Mouse (Mus musculus) liver, embryonic 13.5 days (tissue): Measurements from ENCODE around the gene Camta1. TPM values are rescaled to one million over a fixed set of nuclear protein-coding genes. Genes with fewer than 3 reads are reported as not detected.
"Not testable (repeated sequence)": the region's sequence is repeated elsewhere in the genome, so short reads cannot be mapped to it uniquely, and the experiment has no call there.

ENCODE experiments used
- ATAC-seq: fragments of 200-750 bp; cut with Nextera tagmentation; 2 replicates; pipeline ENCODE4 v1.8.0; 2017; ENCODE audit warnings: low read depth, mild to moderate bottlenecking, moderate number of reproducible peaks, moderate library complexity
- DNase-seq: peaks from one replicate; pipeline ENCODE4 v3.0.0; 2022
- H3K27ac ChIP-seq: fragments of 300-500 bp; sonication (generic); 2 replicates; pipeline ENCODE4 v1.5.1; 2015; ENCODE audit warnings: moderate library complexity, mild to moderate bottlenecking, inconsistent platforms
- H3K27me3 ChIP-seq: fragments of 300-500 bp; sonication (generic); 2 replicates; pipeline ENCODE4 v1.6.1; 2015; ENCODE audit warnings: mild to moderate bottlenecking, inconsistent platforms
- H3K36me3 ChIP-seq: fragments of 300-500 bp; sonication (generic); 2 replicates; pipeline ENCODE4 v1.6.1; 2015; ENCODE audit warnings: mild to moderate bottlenecking, inconsistent platforms
- H3K4me1 ChIP-seq: fragments of 300-500 bp; sonication (generic); replicated peaks from 2 replicates; pipeline ENCODE4 v1.6.1; 2015; ENCODE audit warnings: inconsistent platforms
- H3K4me2 ChIP-seq: fragments of 300-500 bp; sonication (generic); 2 replicates; pipeline ENCODE4 v1.6.1; 2015; ENCODE audit warnings: inconsistent platforms, mild to moderate bottlenecking, moderate library complexity
- H3K4me3 ChIP-seq: fragments of 300-500 bp; sonication (generic); replicated peaks from 2 replicates; pipeline ENCODE4 v1.5.1; 2015; ENCODE audit warnings: mild to moderate bottlenecking, inconsistent platforms
- H3K9ac ChIP-seq: fragments of 300-500 bp; sonication (generic); 2 replicates; pipeline ENCODE4 v1.6.1; 2015; ENCODE audit warnings: mild to moderate bottlenecking, inconsistent platforms
- H3K9me3 ChIP-seq: fragments of 300-500 bp; sonication (generic); replicated peaks from 2 replicates; pipeline ENCODE4 v1.6.1; 2016; ENCODE audit warnings: inconsistent platforms
- WGBS: fragments of 180-500 bp; shearing (Covaris S2); methylation state at CpG from one replicate; pipeline ENCODE4 v1.1.7; 2015; ENCODE audit not compliant: insufficient replicate concordance; 5-methylcytosine and 5-hydroxymethylcytosine counted together
- polyA plus RNA-seq: library from polyadenylated mRNA; unstranded; fragments of >200 nt; fragmentation: Nextera tagmentation; extraction: Ambion mirVana; gene quantifications from 2 replicates; pipeline ENCODE4 v1.2.1, GENCODE M21; 2015

Camta1 gene
- polyA plus RNA-seq, 1 experiment from 2014 or later = 43.6 TPM

GRCm38 (mm10) chr4:151037800-151038199 lies 823.9 kb downstream of the Camta1 start:
- no peaks in the 10 kb centered on the region for H3K9me3 ChIP-seq
- WGBS = 87% methylated on average over 11 of the region's 11 CpGs
- no peak overlapping the region for H3K9ac ChIP-seq
- H3K27me3 ChIP-seq = no peaks in the 10 kb centered on the region
- 0 out of 2 replicates have a peak, but pooled peaks cover 4% of the 10 kb centered on the region for H3K4me1 ChIP-seq
- H3K27ac ChIP-seq = no peak overlapping the region
- H3K4me2 ChIP-seq = no peak overlapping the region
- no peaks in the 10 kb centered on the region for H3K36me3 ChIP-seq
- H3K4me3 ChIP-seq = no peak overlapping the region
- ATAC-seq (no peak), DNase-seq (no peak)

GRCm38 (mm10) chr4:151036521-151036920 lies 825.2 kb downstream of the Camta1 start:
- Histone ChIP-seq H3K4me2 (no peak overlapping the region), H3K27ac (no peak overlapping the region), H3K36me3 (no peaks in the 10 kb centered on the region), H3K4me1 (no peaks in the 10 kb centered on the region), H3K9me3 (no peaks in the 10 kb centered on the region), H3K4me3 (no peak overlapping the region), H3K9ac (no peak overlapping the region), H3K27me3 (no peaks in the 10 kb centered on the region)
- ATAC-seq = no peak
- no peak for DNase-seq
- 72% methylated on average over 7 of the region's 7 CpGs for WGBS

DNA sequence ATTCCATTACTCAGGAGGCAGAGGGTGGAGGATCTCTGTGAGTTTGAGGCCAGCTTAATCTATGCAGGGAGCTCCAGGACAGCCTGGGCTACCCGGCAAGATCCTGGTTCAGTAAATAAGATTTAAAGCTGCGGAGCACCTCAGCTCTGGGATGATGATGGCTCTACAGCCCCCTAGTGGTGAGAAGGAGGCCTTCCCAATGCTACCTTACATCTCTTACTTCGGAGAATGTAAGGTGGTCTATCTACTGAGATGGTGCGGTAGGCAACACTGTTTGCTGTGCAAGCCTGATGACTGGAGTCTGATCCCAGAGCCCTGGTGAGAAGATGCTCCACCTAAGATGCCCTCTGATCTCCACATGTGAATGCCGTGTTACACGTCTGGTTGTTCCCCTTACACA lies 834.7 kb downstream of the Camta1 start:
- DNase-seq = no peak

GRCm38 (mm10) chr4:151024152-151024551 lies 837.5 kb downstream of the Camta1 start:
- H3K4me3 ChIP-seq = no peak overlapping the region
- peaks cover 7% of the 10 kb centered on the region; the same call in 1 of the 2 replicates for H3K36me3 ChIP-seq
- H3K27me3 ChIP-seq = no peaks in the 10 kb centered on the region
- H3K4me1 ChIP-seq = peaks cover 6% of the 10 kb centered on the region
- H3K9me3 ChIP-seq = no peaks in the 10 kb centered on the region
- peak; percentile 78 for ATAC-seq
- H3K4me2 ChIP-seq = peak overlapping the region; percentile 23; the same call in 1 of the 2 replicates
- H3K9ac ChIP-seq = no peak overlapping the region
- no peak overlapping the region for H3K27ac ChIP-seq
- 19% methylated on average over 9 of the region's 9 CpGs for WGBS
- peak; percentile 8 for DNase-seq

More for the DNA sequence above, 834.7 kb downstream of the Camta1 start:
- no peaks in the 10 kb centered on the region for H3K9me3 ChIP-seq
- no peak overlapping the region for H3K9ac ChIP-seq
- no peak overlapping the region for H3K4me3 ChIP-seq
- peaks cover 7% of the 10 kb centered on the region; the same call in 1 of the 2 replicates for H3K36me3 ChIP-seq
- no peak overlapping the region for H3K27ac ChIP-seq
- H3K27me3 ChIP-seq = no peaks in the 10 kb centered on the region
- H3K4me2 ChIP-seq = no peak overlapping the region
- 56% methylated on average over 6 of the region's 6 CpGs for WGBS
- H3K4me1 ChIP-seq = peaks cover 6% of the 10 kb centered on the region
- ATAC-seq = no peak

DNA sequence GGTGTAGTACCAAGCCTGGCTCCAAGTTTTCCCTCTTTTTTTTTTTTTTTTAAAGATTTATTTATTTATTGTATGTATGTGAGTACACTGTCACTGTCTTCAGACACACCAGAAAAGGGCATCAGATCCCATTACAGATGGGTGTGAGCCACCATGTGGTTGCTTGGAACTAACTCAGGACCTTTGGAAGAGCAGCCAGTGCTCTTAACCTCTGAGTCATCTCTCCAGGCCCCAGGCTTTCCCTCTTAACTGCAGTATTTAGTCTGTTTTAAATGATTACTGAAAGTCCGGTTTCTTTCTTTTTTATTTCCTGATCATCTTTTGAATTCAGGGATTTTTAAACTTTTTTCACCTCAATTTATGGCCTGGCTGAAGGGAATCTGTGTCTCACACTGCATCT lies 844.3 kb downstream of the Camta1 start:
- not testable (repeated sequence) for H3K4me3 ChIP-seq, H3K9ac ChIP-seq, H3K4me2 ChIP-seq, H3K9me3 ChIP-seq, H3K27me3 ChIP-seq, ATAC-seq, DNase-seq, H3K4me1 ChIP-seq, H3K27ac ChIP-seq
- H3K36me3 ChIP-seq = peaks cover 22% of the 10 kb centered on the region; the same call in 1 of the 2 replicates
- WGBS = 75% methylated on average over 1 of the region's 1 CpGs

DNA sequence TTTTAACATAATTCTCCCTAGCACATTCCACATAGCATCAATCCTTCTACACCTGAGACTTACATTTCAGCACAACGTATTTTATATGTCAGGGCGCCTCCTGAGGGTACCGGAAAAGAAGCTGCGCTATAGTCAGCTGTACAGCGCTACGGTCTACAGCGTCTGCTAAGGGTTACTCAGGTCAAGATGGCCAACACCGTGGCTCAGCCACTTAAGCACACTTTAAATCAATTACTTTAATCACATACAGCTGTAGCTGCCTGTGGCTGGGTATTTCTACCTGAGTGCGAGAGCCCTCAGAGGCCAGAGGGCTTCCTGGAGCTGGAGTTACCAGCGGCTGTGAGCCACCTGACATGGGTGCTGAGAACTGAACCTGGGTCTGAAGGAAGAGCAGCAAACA lies 845.7 kb downstream of the Camta1 start:
- Histone ChIP-seq H3K4me1 (no peaks in the 10 kb centered on the region), H3K4me3 (no peak overlapping the region), H3K27ac (no peak overlapping the region), H3K36me3 (peaks cover 24% of the 10 kb centered on the region; the same call in 1 of the 2 replicates), H3K27me3 (no peaks in the 10 kb centered on the region), H3K9me3 (no peaks in the 10 kb centered on the region), H3K9ac (no peak overlapping the region), H3K4me2 (no peak overlapping the region)
- WGBS = 84% methylated on average over 10 of the region's 10 CpGs
- DNase-seq (no peak), ATAC-seq (no peak)

DNA sequence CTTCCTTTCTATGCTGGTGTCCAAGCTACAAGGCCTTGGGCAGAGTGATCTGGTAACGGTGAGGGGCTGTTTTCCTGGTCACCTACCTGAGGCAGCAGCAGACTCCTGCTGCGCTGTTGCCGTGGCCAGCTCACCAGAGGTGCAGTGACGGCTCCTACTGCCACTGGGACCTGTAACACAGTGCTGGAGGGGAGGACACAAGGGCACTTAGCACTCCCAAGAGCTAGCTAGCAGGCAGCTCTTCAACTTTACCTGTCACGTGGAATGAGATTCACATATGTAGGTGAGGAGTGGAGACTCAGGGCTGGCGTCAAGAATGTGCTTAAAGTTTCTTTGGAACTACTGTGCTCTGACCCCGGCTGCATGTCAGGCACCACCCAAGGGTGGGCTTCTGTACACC lies 851.4 kb downstream of the Camta1 start:
- Histone ChIP-seq H3K27ac (no peak overlapping the region), H3K9ac (no peak overlapping the region), H3K4me2 (no peak overlapping the region), H3K27me3 (no peaks in the 10 kb centered on the region), H3K9me3 (no peaks in the 10 kb centered on the region), H3K4me1 (no peaks in the 10 kb centered on the region), H3K36me3 (peaks cover 9% of the 10 kb centered on the region; the same call in 1 of the 2 replicates), H3K4me3 (no peak overlapping the region)
- DNase-seq (no peak), ATAC-seq (no peak)
- WGBS = 85% methylated on average over 7 of the region's 7 CpGs

GRCm38 (mm10) chr4:151006945-151007344 lies 854.7 kb downstream of the Camta1 start:
- Histone ChIP-seq H3K9ac (no peak overlapping the region), H3K9me3 (no peaks in the 10 kb centered on the region), H3K4me3 (no peak overlapping the region), H3K36me3 (peaks cover 3% of the 10 kb centered on the region; the same call in 1 of the 2 replicates), H3K27me3 (no peaks in the 10 kb centered on the region), H3K4me1 (no peaks in the 10 kb centered on the region), H3K27ac (no peak overlapping the region), H3K4me2 (no peak overlapping the region)
- ATAC-seq (no peak), DNase-seq (peak; percentile 27)
- 44% methylated on average over 6 of the region's 6 CpGs for WGBS

DNA sequence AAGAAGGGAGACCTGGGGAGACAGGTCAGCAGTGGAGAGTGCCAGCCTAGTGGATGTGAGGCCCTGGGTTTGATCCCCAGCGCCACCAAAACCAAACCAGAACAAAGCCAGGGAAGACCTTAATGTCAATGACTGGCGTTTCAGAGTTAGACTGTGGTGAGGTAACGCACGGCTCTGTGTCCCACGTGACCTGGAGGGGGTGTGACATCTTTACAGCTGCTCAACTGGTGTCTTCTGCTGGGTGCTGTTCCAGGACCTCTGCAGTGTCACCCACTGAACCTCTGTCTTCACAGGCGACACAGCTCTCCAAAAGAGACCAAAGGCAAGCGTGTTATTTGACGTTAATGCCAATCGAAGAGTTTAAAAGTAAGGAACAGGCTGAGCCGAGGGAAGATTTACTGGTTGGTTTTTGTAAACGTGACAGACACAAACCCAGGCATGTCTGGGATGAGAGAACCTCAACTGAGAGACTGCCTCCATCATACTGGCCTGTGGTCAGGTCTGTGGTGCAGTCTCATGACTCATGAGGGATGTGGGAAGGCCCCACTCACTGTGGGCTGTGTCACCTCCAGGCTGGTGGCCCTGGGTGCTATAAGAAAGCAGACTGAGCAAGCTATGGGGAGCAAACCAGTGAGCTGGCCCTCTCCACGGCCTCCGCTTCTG lies 855.9 kb downstream of the Camta1 start:
- WGBS = 66% methylated on average over 13 of the region's 13 CpGs

DNA sequence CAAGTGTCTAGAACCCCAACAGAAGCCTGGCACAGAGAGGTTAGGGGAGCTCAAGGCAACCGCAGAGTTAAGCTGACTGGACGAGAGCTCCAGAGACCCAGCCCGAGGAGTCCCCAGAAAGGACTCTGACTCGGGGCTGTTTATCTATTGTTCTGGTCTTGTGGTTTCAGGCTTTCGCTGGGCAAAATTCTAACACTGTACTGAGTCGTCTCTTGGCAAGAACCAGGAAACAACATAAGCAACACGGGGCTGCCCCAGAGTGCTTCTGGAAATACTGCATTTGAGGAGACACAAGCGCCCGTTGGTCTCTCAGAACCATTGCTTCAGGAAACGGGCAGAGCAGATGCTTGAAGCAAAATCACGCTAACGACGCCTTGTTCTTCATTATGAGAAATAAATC lies 860.3 kb downstream of the Camta1 start:
- DNase-seq (no peak), ATAC-seq (no peak)
- H3K36me3 ChIP-seq = no peaks in the 10 kb centered on the region; the same call in 1 of the 2 replicates
- no peaks in the 10 kb centered on the region for H3K27me3 ChIP-seq
- 25% methylated on average over 13 of the region's 13 CpGs for WGBS
- H3K4me2 ChIP-seq = no peak overlapping the region
- H3K9ac ChIP-seq = no peak overlapping the region
- H3K27ac ChIP-seq = no peak overlapping the region
- no peak overlapping the region for H3K4me3 ChIP-seq
- H3K4me1 ChIP-seq = no peaks in the 10 kb centered on the region
- no peaks in the 10 kb centered on the region for H3K9me3 ChIP-seq

More for the DNA sequence above, 855.9 kb downstream of the Camta1 start:
- H3K27ac ChIP-seq = no peak overlapping the region
- ATAC-seq (no peak), DNase-seq (no peak)
- no peaks in the 10 kb centered on the region for H3K27me3 ChIP-seq
- no peak overlapping the region for H3K4me3 ChIP-seq
- no peak overlapping the region for H3K9ac ChIP-seq
- H3K4me2 ChIP-seq = no peak overlapping the region
- H3K36me3 ChIP-seq = peaks cover 3% of the 10 kb centered on the region; the same call in 1 of the 2 replicates
- no peaks in the 10 kb centered on the region for H3K9me3 ChIP-seq
- no peaks in the 10 kb centered on the region for H3K4me1 ChIP-seq

- no peak overlapping the region for H3K9ac ChIP-seq
- 86% methylated on average over 9 of the region's 9 CpGs for WGBS
- H3K36me3 ChIP-seq = no peaks in the 10 kb centered on the region
- no peak for DNase-seq
- no peaks in the 10 kb centered on the region for H3K9me3 ChIP-seq
- H3K4me1 ChIP-seq = no peaks in the 10 kb centered on the region
- H3K4me3 ChIP-seq = no peak overlapping the region
- ATAC-seq = no peak
- no peak overlapping the region for H3K27ac ChIP-seq
- no peak overlapping the region for H3K4me2 ChIP-seq
- no peaks in the 10 kb centered on the region for H3K27me3 ChIP-seq
Measured at GRCm38 (mm10) chr4:150998626-150999025, 863.0 kb downstream of the Camta1 start.

- Histone ChIP-seq H3K4me2 (no peak within 1 kb of the TSS), H3K9ac (no peak within 1 kb of the TSS), H3K27ac (no peak within 1 kb of the TSS), H3K4me3 (no peak within 1 kb of the TSS), H3K4me1 (no peaks in the 10 kb centered on the region), H3K27me3 (no peaks in the 10 kb centered on the region), H3K9me3 (no peaks in the 10 kb centered on the region), H3K36me3 (no peaks in the 10 kb centered on the region)
- DNase-seq (no peak), ATAC-seq (no peak)
- WGBS = 78% methylated on average over 7 of the region's 7 CpGs
Measured at GRCm38 (mm10) chr4:150996797-150997196, 864.9 kb downstream of the Camta1 start, which contains the start of gene Uts2. Uts2 (plus strand) TSS chr4:150997097.
